Mouse (Mus musculus) limb, embryonic 14.5 days (tissue): Measurements from ENCODE around the gene Agpat2. TPM values are rescaled to one million over a fixed set of nuclear protein-coding genes. Genes with fewer than 3 reads are reported as not detected.

ENCODE experiments used
- ATAC-seq: fragments of 200-750 bp; cut with Nextera tagmentation; 2 replicates; pipeline ENCODE4 v1.8.0; 2017; ENCODE audit warnings: low read depth, moderate number of reproducible peaks, moderate TSS enrichment; ENCODE audit not compliant: low FRiP score
- DNase-seq: peaks from one replicate; pipeline ENCODE4 v3.0.0-alpha.2; 2015; ENCODE audit warnings: low spot score
- H3K27ac ChIP-seq: fragments of 300-500 bp; sonication (generic); replicated peaks from 2 replicates; pipeline ENCODE4 v1.5.1; 2014; ENCODE audit warnings: low read depth, mild to moderate bottlenecking, low read length, moderate library complexity, mixed read lengths
- H3K27me3 ChIP-seq: fragments of 300-500 bp; sonication (generic); 2 replicates; pipeline ENCODE4 v1.6.1; 2014; ENCODE audit warnings: low read length, mixed read lengths; ENCODE audit not compliant: control insufficient read depth, insufficient read depth
- H3K36me3 ChIP-seq: fragments of 300-500 bp; sonication (generic); 2 replicates; pipeline ENCODE4 v1.6.1; 2014; ENCODE audit warnings: mild to moderate bottlenecking, low read length, moderate library complexity, mixed read lengths; ENCODE audit not compliant: control insufficient read depth, insufficient read depth
- H3K4me1 ChIP-seq: fragments of 300-500 bp; sonication (generic); 2 replicates; pipeline ENCODE4 v1.6.1; 2014; ENCODE audit warnings: antibody characterized with exemption, low read length, mixed read lengths; ENCODE audit not compliant: control insufficient read depth, insufficient read depth
- H3K4me2 ChIP-seq: fragments of 300-500 bp; sonication (generic); replicated peaks from 2 replicates; pipeline ENCODE4 v1.6.1; 2014; ENCODE audit warnings: low read depth, mild to moderate bottlenecking, low read length, moderate library complexity; ENCODE audit not compliant: severe bottlenecking
- H3K4me3 ChIP-seq: fragments of 300-500 bp; sonication (generic); replicated peaks from 2 replicates; pipeline ENCODE4 v1.5.1; 2014; ENCODE audit warnings: low read length
- H3K9ac ChIP-seq: fragments of 300-500 bp; sonication (generic); 2 replicates; pipeline ENCODE4 v1.6.1; 2014; ENCODE audit warnings: mild to moderate bottlenecking, low read depth, low read length, moderate library complexity; ENCODE audit not compliant: severe bottlenecking
- H3K9me3 ChIP-seq: fragments of 300-500 bp; sonication (generic); 2 replicates; pipeline ENCODE4 v1.6.1; 2016; ENCODE audit warnings: low read length; ENCODE audit not compliant: control insufficient read depth
- POLR2A ChIP-seq: fragments of 200-500 bp; IDR thresholded peaks from 2 replicates; pipeline ENCODE4 v1.8.0; 2012; ENCODE audit warnings: inconsistent platforms, mild to moderate bottlenecking, moderate library complexity, borderline replicate concordance; ENCODE audit not compliant: insufficient read depth, insufficient read length; ENCODE audit errors: extremely low read depth
- WGBS: fragments of 180-500 bp; shearing (Covaris S2); extraction: QIAGEN DNeasy Blood & Tissue Kit; methylation state at CpG from one replicate; pipeline ENCODE4 v1.1.7; 2014; 5-methylcytosine and 5-hydroxymethylcytosine counted together
- polyA plus RNA-seq, 2 experiments: library from polyadenylated mRNA; depleted of rRNA in 1 of 2; stranded (reverse) in 1 of 2; unstranded in 1 of 2; fragments of >200 nt; fragmentation: Nextera tagmentation in 1 of 2; extraction: Ambion mirVana in 1 of 2; gene quantifications; 2 replicates each; pipeline versions ENCODE4 v1.2.1 to v1.2.3; 2012 to 2014

The Agpat2 gene
- polyA plus RNA-seq, 2 experiments = 24.1 to 27.8 TPM

GRCm38 (mm10) chr2:26601595-26601994, 2.6 kb downstream of the Agpat2 start:
- Histone ChIP-seq H3K9me3 (no peaks in the 10 kb centered on the region), H3K4me2 (no peak overlapping the region), H3K4me3 (no peak overlapping the region), H3K9ac (no peak overlapping the region), H3K27me3 (no peaks in the 10 kb centered on the region), H3K4me1 (peaks cover 10% of the 10 kb centered on the region), H3K27ac (no peak overlapping the region), H3K36me3 (no peaks in the 10 kb centered on the region)
- ATAC-seq (no peak), DNase-seq (no peak)
- 84% methylated on average over 1 of the region's 1 CpGs for WGBS
- no peak for TF ChIP-seq POLR2A

- 87% methylated on average over 2 of the region's 2 CpGs for WGBS
- TF ChIP-seq POLR2A = no peak
- ATAC-seq = no peak
- no peak overlapping the region for H3K9ac ChIP-seq
- no peak overlapping the region for H3K4me3 ChIP-seq
- H3K9me3 ChIP-seq = no peaks in the 10 kb centered on the region
- no peaks in the 10 kb centered on the region for H3K27me3 ChIP-seq
- no peak overlapping the region for H3K4me2 ChIP-seq
- H3K4me1 ChIP-seq = peaks cover 10% of the 10 kb centered on the region
- H3K27ac ChIP-seq = no peak overlapping the region
- H3K36me3 ChIP-seq = 0 out of 2 replicates have a peak, but pooled peaks cover 4% of the 10 kb centered on the region
- DNase-seq = no peak
These were observed 3.6 kb downstream of the Agpat2 start for GRCm38 (mm10) chr2:26600664-26601063.

- no peak overlapping the region for H3K27ac ChIP-seq
- no peaks in the 10 kb centered on the region for H3K9me3 ChIP-seq
- 91% methylated on average over 4 of the region's 4 CpGs for WGBS
- DNase-seq (no peak), ATAC-seq (no peak)
- H3K4me2 ChIP-seq = no peak overlapping the region
- H3K36me3 ChIP-seq = peaks cover 8% of the 10 kb centered on the region; the same call in 1 of the 2 replicates
- TF ChIP-seq POLR2A = no peak
- peaks cover 10% of the 10 kb centered on the region for H3K4me1 ChIP-seq
- H3K27me3 ChIP-seq = no peaks in the 10 kb centered on the region
- no peak overlapping the region for H3K9ac ChIP-seq
- H3K4me3 ChIP-seq = no peak overlapping the region
These were observed 4.3 kb downstream of the Agpat2 start for GRCm38 (mm10) chr2:26599965-26600364.

GRCm38 (mm10) chr2:26598462-26598861, 5.8 kb downstream of the Agpat2 start:
- no peak overlapping the region for H3K4me2 ChIP-seq
- WGBS = 66% methylated on average over 3 of the region's 3 CpGs
- ATAC-seq = no peak
- H3K4me1 ChIP-seq = peaks cover 9% of the 10 kb centered on the region
- H3K27ac ChIP-seq = no peak overlapping the region
- H3K9ac ChIP-seq = no peak overlapping the region
- peaks cover 20% of the 10 kb centered on the region for H3K36me3 ChIP-seq
- no peaks in the 10 kb centered on the region for H3K9me3 ChIP-seq
- H3K27me3 ChIP-seq = no peaks in the 10 kb centered on the region
- H3K4me3 ChIP-seq = no peak overlapping the region
- DNase-seq = no peak
- no peak for TF ChIP-seq POLR2A

- H3K27ac ChIP-seq = no peak overlapping the region
- 89% methylated on average over 2 of the region's 2 CpGs for WGBS
These were observed 6.4 kb downstream of the Agpat2 start for GRCm38 (mm10) chr2:26597810-26598209.

GRCm38 (mm10) chr2:26596898-26597297, 7.3 kb downstream of the Agpat2 start:
- Histone ChIP-seq H3K9me3 (no peaks in the 10 kb centered on the region), H3K4me2 (no peak overlapping the region), H3K9ac (no peak overlapping the region), H3K36me3 (peaks cover 35% of the 10 kb centered on the region), H3K4me1 (no peaks in the 10 kb centered on the region), H3K27ac (no peak overlapping the region), H3K4me3 (no peak overlapping the region), H3K27me3 (no peaks in the 10 kb centered on the region)
- no peak for DNase-seq
- no peak for ATAC-seq
- no peak for TF ChIP-seq POLR2A
- WGBS = 89% methylated on average over 3 of the region's 3 CpGs

More at GRCm38 (mm10) chr2:26597810-26598209, 6.4 kb downstream of the Agpat2 start:
- no peak for TF ChIP-seq POLR2A
- ATAC-seq (no peak), DNase-seq (no peak)
- Histone ChIP-seq H3K4me3 (no peak overlapping the region), H3K4me2 (no peak overlapping the region), H3K9ac (no peak overlapping the region), H3K36me3 (peaks cover 27% of the 10 kb centered on the region), H3K27me3 (no peaks in the 10 kb centered on the region), H3K9me3 (no peaks in the 10 kb centered on the region), H3K4me1 (peaks cover 3% of the 10 kb centered on the region; the same call in 1 of the 2 replicates)
